Mouse (Mus musculus) layer of hippocampus, postnatal 14 days (tissue): ENCODE data around the gene Caskin1. TPM values are rescaled to one million over a fixed set of nuclear protein-coding genes. Genes with fewer than 3 reads are reported as not detected.
A peak's percentile ranks its signal among the peaks of the same experiment; 100 is the strongest.
"Not testable (repeated sequence)": the region's sequence is repeated elsewhere in the genome, so short reads cannot be mapped to it uniquely, and the experiment has no call there.

Experiments
- DNase-seq, 2 experiments: peaks; one replicate each; pipeline ENCODE4 v3.0.0; 2021 to 2022; ENCODE audit warnings: low spot score in 2 of 2, mixed read lengths in 1 of 2
- long read RNA-seq, 2 experiments: library from polyadenylated mRNA; stranded (forward); transcript quantifications; one replicate each; pipeline ENCODE4 v2.0.0; 2021
- total RNA-seq, 2 experiments: library from RNA; stranded (reverse); gene quantifications; 2 replicates each; pipeline ENCODE4 v1.2.3; 2021

Caskin1 gene
- 100 to 1,000 TPM; 155 to 161 TPM for total RNA-seq
- long read RNA-seq, experiment 1, full-length matches to known transcripts = 7 of 62 reads
- long read RNA-seq, experiment 1, partial matches to known transcripts = 54 of 62 reads
- long read RNA-seq, experiment 1, other reads (novel, unspliced or antisense) = 1 of 62 reads
- long read RNA-seq, experiment 2, full-length matches to known transcripts = 10 of 66 reads
- long read RNA-seq, experiment 2, partial matches to known transcripts = 53 of 66 reads
- long read RNA-seq, experiment 2, other reads (novel, unspliced or antisense) = 3 of 66 reads

DNA sequence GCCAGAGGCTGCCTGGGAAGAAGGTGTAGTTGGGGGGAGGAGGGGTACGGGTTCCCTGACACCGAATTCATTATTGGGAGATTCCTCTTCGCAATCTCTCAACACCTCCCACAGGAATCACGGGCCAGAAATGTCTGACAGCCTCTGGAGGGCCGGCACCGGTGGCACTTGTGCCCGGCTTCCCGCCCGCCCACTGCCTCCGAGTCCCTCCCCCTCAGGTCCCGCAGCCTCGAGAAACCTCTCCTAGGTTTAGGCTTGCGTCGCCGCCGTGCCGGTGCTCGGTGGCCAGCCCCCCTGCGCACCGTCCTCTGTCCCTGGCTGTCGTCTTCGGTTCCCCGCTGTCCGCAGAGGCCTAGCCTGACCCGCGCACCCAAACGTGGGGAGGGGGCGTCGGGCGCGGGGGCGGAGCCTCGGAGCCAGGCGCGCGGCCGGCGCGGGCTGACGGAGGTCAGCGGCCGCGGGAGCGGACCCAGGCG, at the start of gene Caskin1:
Caskin1 (plus strand) TSS at position 416 of the 476 bp plus-strand sequence.
- DNase-seq = no peak

DNA sequence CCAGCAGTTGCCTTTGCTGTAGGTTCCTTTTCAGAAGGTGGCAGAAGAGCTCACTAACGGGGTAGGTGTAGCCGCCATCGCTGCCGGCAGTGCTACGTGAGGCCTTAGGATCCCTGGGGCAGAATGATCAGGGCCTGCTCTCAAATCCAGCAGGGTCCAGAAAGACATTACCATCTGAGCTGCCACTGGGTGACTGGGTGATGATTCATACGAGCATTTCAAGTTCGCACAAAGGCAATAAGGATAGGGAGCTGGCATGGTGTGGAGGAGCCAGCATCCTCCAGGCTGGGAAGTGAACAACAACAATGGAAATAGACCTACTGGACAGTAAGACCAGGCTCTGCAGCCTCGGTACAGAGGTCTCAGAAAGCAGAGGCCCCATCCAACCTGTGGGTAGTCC, 48.0 kb upstream of the Caskin1 start:
- DNase-seq = no peak

DNA sequence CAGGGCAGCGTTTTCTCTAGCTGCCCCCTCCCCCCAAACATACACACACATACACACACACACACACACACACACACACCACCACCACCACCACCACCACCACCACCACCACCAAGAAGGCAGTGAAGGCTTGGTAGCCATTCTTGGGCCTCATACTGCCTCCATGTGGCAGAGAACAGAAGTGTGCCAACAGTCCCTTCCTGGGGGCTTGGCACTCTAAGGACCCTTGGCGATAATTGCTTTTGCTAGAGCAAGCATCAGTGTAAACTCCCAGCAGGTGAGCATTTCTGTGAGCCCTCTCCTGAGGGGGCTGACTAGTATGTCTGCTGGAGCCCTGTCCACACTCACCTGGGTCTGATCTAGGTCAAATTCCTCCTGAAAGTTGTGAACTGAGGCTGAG, 47.3 kb upstream of the Caskin1 start:
- no peak for DNase-seq

DNA sequence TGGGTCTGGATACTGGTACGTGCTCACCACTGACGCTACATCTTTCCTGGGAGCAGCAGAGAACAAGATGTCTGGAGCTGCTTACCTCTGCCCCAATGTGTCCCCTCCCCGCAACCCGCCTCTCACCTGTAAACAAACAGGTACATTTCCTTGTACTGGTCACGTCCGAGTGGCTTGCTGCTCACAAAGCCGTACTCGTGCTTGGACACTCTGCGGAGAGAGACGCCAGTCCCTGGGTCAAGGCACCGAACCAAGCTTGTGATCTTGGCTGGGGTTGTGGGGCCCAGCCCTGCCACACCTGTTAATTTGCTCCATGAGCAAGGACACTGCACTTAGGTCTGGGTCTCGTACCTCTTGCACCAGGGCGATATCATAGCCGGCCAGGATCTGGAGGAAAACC, 46.3 kb upstream of the Caskin1 start:
- no peak for DNase-seq

DNA sequence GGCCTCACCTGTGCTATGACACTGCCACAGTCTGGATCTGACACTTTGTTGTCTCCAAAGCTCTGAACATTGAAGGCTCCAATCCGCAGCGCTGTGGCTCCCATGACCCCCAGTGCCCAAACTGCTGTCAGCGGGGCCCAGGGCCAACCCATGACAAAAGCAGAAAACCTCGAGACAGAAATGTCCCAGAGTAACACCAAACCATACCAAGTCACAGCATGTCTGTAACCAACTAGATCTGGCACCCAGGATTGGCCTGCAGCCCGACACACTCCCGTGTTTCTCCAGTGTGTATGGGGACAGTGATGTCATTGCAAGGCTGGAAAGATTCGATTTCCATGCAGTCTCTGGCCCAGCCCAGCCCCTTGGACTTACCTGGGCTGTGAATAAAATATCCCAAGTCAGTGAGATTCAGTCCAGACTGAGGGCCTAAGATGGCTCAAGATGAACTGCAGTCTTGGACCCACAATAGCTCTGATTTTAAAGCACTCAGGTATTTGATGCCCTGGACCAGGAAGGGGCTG, 45.7 kb upstream of the Caskin1 start, which contains the start of gene Dnase1l2:
Dnase1l2 (minus strand) TSS at position 474 of the 524 bp plus-strand sequence.
- DNase-seq = no peak

DNA sequence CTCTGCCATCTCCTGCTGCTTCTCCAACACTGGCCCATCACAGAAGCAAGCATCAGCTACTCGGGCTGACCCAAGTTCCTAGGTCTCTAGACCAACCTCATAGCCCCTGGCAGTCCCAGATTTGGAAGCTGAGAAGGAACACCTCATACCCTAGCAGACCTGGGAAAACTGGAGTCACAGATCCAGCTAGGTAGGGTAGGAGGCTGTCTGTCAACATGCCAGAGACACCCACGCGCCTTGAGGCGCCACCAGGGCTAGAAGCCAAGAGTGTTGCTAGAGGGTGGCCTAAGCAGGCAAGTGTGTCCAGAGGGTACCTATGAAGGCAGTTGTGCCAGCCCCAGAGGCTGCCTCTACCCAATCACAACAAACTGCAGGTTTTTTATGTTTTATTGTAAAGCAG, 45.0 kb upstream of the Caskin1 start:
- DNase-seq = no peak

DNA sequence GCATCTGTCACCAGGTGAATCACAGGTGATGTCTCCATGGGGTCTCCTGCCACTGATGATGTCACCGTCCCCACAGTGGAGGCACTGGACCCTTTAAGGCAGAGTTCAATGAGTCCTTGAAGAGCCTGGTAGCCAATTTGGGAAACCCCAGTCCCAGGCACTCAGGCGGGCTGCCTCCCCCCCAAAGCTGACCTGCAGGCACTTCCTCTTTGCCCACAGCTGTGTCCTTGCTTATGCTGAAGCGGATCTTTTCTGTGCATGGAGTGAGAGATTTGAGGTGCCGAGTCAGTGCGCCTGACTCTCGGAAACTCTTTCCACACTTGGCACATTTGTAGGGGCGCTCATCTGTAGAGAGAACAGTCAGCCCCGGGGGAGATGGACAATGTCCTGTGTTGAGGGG, 41.8 kb upstream of the Caskin1 start:
- DNase-seq = no peak

DNA sequence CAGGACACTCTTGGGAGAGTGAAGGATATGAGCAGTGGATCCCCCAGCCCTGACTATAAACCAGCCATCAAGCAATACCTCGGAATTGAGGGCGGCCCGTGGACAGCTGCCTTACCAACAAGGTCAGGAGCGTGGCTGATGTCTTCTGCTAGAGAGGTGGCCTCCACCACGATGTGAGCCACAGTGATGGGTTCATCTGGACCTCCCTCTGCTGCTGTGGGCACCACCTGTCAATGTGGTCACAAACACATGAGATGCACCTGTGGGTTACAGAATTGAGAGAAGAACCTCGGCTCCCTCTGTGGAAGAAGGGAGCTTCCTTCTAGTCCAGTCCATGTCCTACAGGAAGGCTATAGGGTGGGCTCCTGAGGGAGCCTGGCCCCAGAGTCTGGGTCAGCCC, 38.9 kb upstream of the Caskin1 start:
- DNase-seq = no peak

DNA sequence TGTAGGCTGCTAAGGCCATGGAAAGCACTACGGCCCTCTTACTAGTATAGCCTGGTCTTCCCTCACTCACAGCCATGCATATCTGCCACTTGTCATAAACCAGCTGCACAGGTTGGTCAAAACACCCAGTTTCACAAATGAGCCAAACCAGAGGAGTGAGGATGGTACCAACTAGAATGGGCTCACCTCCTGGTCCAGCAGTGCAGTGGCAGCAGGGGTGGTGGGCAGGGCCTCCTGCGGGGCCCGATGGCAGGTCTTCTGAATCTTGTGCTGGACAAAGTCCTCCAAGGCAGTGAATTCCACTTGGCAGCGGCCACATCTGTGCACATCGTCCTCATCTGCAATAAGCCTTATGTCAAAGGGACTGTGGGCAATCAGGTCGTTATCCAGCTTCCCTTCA, 37.2 kb upstream of the Caskin1 start:
- DNase-seq = no peak

DNA sequence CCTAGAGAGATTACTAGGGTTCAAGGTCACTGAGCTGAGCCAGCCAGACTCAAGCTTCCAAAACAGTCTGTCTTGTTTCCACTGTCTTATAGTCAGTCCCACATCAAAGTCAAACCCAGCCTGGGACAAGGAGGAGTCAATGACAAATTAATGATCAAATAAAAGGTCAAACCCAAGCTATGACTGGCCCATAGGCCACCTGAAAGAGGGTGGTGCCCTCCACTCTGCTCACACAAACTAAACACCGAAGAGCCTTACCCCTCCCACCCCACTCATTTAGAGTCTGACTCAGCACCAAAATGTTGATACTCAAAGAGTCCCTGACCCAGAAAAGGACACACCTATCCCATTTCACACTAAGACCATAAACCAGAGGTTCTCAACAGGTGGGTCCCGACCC, 35.0 kb upstream of the Caskin1 start:
- DNase-seq = no peak

DNA sequence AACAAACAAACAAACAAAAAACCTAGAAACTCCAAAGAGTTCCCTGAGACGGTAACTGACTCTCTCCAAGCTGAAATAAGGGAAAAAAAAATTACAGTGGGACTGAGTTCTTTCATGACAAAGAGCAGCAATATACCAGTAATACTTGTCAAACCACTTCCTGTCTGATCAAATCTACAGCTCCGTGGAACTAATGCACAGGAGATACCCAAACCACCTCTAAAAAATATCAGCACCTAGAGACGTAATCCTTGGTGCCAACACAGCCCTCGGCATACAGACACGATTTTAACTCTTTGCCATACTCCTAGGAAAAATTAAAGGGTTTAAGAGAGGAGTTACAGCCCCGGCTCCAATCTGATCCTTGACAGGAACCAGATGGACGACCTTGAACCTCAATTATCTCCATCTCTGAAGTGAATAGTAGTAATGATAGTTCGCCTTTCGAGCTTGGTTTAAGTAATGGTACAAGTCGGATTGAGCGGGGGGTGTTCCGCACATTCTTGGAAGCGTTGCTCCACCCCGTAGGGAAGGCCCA, 34.1 kb upstream of the Caskin1 start:
- no peak for DNase-seq

DNA sequence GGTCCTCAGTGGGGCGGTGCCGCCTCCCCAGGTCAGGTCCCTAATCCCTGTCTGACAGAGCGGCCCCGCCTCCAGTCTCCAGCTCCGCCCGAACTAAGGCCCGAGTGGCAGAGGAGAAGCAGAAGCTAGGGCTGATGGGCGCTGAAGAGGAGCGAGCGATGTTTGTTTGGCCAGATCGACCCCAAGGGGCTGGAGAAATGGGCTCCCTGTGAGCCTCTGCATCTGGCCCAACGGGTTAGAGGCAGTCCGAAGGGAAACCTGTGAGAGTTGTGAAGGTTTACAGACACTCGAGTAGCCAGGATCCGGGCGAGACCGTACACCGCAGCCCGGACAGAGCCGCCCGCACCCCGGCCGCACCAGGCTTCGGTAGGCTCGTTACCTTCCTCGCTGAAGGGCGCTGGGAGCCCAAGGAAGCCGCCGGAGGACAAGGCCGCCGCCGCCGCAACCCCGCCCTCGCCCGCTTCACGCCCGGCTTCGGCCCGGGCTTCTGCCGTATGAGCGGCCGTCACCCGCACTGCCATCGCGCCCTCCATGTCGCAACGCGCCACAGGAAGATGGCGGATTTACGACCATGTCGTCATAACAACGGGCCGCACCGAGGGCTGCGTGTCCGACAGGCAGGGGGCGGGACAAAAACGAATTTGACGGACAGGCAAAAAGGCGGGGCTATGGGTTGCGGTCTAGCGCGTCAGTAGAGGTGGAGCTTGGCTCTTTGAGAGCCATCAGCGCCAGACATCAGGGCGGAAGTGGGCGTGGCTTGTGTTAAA, 33.5 kb upstream of the Caskin1 start:
- peak; percentile 98 to 99 for DNase-seq

DNA sequence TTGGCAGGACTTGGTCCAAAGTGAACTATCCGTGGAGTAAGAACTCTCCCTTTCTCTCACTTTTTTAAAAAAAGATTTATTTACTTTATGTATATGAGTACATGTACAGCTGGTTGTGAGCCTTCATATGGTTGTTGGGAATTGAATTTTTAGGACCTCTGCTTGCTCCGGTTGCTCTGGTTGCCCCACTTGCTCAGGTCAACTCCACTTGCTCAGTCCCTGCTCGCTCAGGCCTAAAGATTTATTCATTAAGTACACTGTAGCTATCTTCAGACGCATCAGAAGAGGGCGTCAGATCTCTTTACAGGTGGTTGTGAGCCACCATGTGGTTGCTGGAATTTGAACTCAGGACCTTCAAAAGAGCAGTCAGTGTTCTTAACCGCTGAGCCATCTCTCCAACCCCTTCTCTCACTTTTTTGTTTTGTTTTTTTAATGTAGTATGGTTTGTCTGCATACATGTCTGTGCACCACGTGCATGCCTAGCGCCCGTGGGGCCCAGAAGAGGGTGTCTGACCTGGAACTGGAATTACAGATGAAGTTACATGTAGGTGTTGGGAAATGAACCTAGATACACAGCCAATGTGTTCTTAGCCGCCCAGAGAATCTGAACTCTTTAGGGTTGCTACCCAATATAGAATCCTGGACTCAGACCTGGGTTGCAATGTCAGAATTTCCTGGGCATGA, 32.7 kb upstream of the Caskin1 start:
- not testable (repeated sequence) for DNase-seq

DNA sequence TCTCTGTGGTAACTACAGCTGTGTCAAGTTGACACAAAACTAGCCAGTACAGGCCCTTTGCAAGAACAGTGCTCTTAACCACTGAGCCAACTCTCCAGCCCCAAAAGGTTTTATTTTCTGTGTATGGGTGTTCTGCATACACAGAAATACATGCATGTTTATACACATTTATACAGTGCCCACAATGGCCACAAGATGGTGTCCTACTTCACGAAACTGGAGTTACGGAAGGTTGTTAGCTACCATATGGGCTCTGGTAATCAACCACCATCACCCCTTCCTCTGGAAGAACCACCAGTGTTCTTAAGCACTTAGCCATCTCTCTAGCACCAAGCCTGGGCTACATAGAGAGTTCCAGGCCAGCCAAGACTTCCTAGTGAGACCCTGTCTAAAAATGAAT, 26.8 kb upstream of the Caskin1 start:
- no peak for DNase-seq

DNA sequence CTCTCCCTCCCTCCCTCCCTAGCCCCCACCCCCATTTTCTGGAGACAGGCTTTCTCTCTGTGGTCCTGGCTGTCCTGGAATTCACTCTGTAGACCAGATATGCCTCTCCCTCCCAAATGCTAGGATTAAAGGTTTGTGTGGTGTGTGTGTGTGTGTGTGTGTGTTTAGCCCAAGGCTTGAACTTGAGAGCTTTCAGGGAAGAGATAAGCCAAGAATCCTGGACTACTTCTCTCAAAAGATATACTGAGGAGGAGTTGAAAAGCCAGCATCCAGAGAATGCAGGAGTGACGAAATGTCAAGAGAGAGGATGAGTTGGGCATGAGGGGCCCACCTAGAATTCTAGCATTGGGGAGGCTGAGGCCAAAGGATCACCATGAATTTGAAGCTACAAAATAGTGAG, 25.5 kb upstream of the Caskin1 start:
- no peak for DNase-seq

DNA sequence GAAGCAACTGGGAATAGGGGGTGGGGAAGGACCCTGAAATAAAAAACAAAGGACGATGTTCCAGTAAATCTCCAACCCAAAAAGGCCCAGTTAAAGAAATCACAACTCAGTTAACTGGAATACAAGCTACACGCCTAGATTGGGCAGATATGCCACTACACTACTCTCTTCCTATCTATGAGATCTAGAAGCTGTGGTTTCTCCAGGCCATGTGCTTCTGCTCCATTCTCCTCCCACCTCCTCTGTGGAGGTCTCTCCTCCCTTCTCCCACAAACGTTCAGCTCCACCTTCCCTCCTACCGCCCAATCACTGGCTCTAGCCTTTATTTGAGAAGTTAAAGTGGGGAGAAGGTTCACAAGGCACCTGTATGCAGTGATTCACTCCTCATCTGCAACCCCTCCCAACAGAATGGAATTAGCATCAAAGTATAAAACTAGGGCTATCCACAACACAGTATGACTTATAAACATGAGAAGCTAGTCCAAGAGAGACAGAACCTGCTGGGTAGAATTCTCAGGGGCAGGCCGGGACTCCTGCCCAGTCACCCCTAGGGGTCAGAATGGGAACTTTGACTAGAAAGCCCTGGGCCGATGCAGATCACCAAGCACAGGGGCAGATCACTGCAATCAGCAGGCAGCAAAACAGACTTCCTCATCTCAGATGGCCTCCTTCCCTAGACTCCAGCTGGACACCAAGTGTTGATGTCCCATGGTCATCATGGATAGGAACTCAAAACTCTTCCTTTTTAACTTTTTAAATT, 24.8 kb upstream of the Caskin1 start:
- no peak for DNase-seq

DNA sequence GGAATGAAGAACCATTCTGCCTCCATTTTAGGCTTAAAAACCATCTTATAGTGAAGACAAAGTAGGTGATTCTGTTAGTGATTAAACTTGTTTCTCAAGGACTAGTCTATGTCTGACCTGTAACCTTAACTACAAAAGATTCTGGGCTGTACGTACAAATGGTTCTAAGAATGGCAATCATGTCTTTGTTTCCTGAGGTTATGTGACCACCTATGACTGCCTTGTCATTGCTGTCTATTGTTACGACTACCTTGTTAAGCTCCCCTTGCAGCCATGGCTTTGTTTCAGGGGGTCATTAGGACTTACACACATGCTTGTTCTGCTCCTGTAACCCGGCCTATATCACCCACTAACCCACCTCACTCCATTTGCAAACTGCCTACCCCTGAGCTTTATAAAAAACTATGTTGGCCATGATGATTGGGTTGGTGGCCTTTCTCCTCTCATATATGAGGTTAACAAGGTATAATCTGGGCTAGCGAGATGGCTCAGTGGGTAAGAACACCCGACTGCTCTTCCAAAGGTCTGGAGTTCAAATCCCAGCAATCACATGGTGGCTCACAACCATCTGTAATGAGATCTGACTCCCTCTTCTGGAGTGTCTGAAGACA, 19.7 kb upstream of the Caskin1 start:
- no peak for DNase-seq

DNA sequence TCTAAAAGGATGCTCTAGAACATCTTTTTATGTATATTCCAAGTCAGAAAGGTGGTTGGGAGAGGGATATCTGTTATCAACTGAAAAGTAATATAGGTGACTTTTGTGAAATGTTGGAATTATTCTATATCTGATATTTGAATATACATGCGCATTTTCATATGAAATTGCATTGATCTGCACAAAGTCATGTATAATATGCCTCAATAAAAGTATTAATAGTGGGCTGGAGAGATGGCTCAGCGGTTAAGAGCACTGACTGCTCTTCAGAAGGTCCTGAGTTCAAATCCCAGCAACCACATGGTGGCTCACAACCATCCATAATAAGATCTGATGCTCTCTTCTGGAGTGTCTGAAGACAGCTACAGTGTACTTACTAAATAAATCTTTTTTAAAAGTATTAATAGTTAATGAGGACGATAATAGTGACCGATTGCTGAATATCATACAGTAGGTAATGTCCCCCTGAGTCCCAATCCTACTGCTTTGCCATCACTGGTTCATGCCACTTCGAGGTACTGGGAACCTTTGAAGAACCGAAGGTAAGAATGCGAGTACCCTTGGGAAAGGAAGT, 19.0 kb upstream of the Caskin1 start:
- DNase-seq = no peak

DNA sequence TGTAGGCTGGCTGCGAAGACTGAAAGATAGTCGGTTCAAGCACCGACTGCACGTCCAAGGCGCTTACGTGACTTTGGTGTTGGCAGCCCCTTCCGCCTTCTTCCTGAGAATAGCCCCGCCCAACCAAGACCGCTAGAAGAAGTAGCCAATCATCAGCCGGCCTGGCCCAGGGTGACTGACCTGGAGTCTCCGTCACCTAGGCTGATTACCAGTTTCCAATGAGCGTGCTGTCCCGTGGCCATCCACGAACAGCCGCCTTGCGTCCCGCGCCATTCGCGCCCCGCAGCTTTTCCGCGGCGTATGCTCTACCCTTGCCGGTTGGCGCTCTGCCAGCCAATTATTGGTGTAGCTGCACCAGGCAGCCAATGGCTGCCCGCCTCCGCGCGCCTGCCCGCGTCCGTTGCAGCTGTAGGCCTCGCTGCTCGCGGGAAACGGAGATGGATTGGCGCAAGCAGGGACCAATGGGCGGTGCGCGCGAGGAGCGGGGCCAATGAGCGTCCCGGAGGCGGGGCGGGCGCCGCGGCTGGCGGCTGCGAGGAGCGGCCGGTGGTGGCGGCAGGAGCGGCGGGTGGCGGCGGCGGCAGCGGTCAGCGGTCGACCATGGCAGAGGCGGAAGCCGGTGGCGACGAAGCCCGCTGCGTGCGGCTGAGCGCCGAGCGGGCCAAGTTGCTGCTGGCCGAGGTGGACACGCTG, 18.3 kb upstream of the Caskin1 start, which contains the start of the genes E4f1 and Pgp:
E4f1 (minus strand) TSS at position 404 of the 693 bp plus-strand sequence.
Pgp (plus strand) TSS at position 483 of the 693 bp plus-strand sequence.
- peak; percentile 99 to 100 for DNase-seq
